ENCODE assay signal across 27 mouse cellular contexts in genomic region chr12:53695324-53695723, GRCm38 (mm10).
"Had no signal": no experiment of that assay in that cellular context is flagged by ENCODE, and none has a peak within 500 bp of the region (broad histone marks: within the 10 kb centered on the region; RNA-seq: fewer than 3 reads in every experiment).

No protein-coding gene starts in this region.

- H3K4me1 ChIP-seq: embryonic facial prominence, embryonic 10.5 days; embryonic facial prominence, embryonic 12.5 days; embryonic facial prominence, embryonic 13.5 days; embryonic facial prominence, embryonic 15.5 days; forebrain, embryonic 10.5 days; forebrain, embryonic 12.5 days; forebrain, embryonic 13.5 days; heart, embryonic 10.5 days; heart, embryonic 12.5 days had no signal

- H3K27me3 ChIP-seq: embryonic facial prominence, embryonic 12.5 days; embryonic facial prominence, embryonic 13.5 days; embryonic facial prominence, embryonic 15.5 days; forebrain, embryonic 12.5 days; forebrain, embryonic 13.5 days; forebrain, embryonic 15.5 days; heart, embryonic 12.5 days had no signal

- DNase-seq: cerebellum, adult 9-10 months; cerebellum, adult 9-11 months; cerebellum, postnatal 10 days; cerebellum, postnatal 14 days; cerebellum, postnatal 36 days; embryo, embryonic 11 days; forebrain, postnatal 0 days; gastrocnemius, adult 2 months; gastrocnemius, postnatal 10 days; gastrocnemius, postnatal 14 days; gastrocnemius, postnatal 25 days; gastrocnemius, postnatal 36 days; heart, adult 18-20 months had no signal

- ATAC-seq: forebrain, embryonic 13.5 days; forebrain, embryonic 14.5 days; forebrain, embryonic 15.5 days; forebrain, embryonic 16.5 days; forebrain, postnatal 0 days had no signal

- H3K9ac ChIP-seq: embryonic facial prominence, embryonic 12.5 days; embryonic facial prominence, embryonic 13.5 days; embryonic facial prominence, embryonic 15.5 days; forebrain, embryonic 12.5 days; forebrain, embryonic 13.5 days; forebrain, embryonic 15.5 days; forebrain, postnatal 0 days; heart, embryonic 12.5 days had no signal

- H3K27ac ChIP-seq: embryonic facial prominence, embryonic 10.5 days; embryonic facial prominence, embryonic 12.5 days; embryonic facial prominence, embryonic 13.5 days; embryonic facial prominence, embryonic 15.5 days; forebrain, embryonic 10.5 days; forebrain, embryonic 12.5 days; forebrain, embryonic 13.5 days; forebrain, embryonic 15.5 days; gastrocnemius, adult 2 months; heart, embryonic 10.5 days had no signal

- H3K4me3 ChIP-seq: embryonic facial prominence, embryonic 10.5 days; embryonic facial prominence, embryonic 12.5 days; embryonic facial prominence, embryonic 13.5 days; embryonic facial prominence, embryonic 15.5 days; erythroblast, embryonic 14.5 days; forebrain, embryonic 10.5 days; forebrain, embryonic 12.5 days; forebrain, embryonic 13.5 days; forebrain, embryonic 15.5 days; gastrocnemius, adult 2 months; heart, embryonic 10.5 days; heart, embryonic 12.5 days had no signal

- H3K9me3 ChIP-seq: embryonic facial prominence, embryonic 10.5 days; embryonic facial prominence, embryonic 12.5 days; embryonic facial prominence, embryonic 13.5 days; embryonic facial prominence, embryonic 15.5 days; forebrain, embryonic 10.5 days; forebrain, embryonic 12.5 days; forebrain, embryonic 13.5 days; forebrain, embryonic 15.5 days; heart, embryonic 10.5 days; heart, embryonic 12.5 days had no signal

- H3K36me3 ChIP-seq: embryonic facial prominence, embryonic 10.5 days; embryonic facial prominence, embryonic 12.5 days; embryonic facial prominence, embryonic 13.5 days; embryonic facial prominence, embryonic 15.5 days; forebrain, embryonic 10.5 days; forebrain, embryonic 12.5 days; forebrain, embryonic 15.5 days; heart, embryonic 10.5 days; heart, embryonic 12.5 days had no signal

- H3K4me2 ChIP-seq: embryonic facial prominence, embryonic 12.5 days; embryonic facial prominence, embryonic 13.5 days; embryonic facial prominence, embryonic 15.5 days; forebrain, embryonic 12.5 days; forebrain, embryonic 13.5 days; forebrain, embryonic 15.5 days; heart, embryonic 11.5 days; heart, embryonic 12.5 days had no signal
